Mouse (Mus musculus) midbrain, embryonic 11.5 days (tissue): Measurements from ENCODE around the gene Foxp1. TPM values are rescaled to one million over a fixed set of nuclear protein-coding genes. Genes with fewer than 3 reads are reported as not detected.

Source experiments
- ATAC-seq: fragments of 200-750 bp; cut with Nextera tagmentation; 2 replicates; pipeline ENCODE4 v1.8.0; 2017; ENCODE audit warnings: moderate TSS enrichment, moderate library complexity; ENCODE audit not compliant: low FRiP score
- DNase-seq: peaks from one replicate; pipeline ENCODE4 v3.0.0; 2015; ENCODE audit warnings: low spot score; ENCODE audit errors: missing footprints
- H3K27ac ChIP-seq: fragments of 300-500 bp; sonication (generic); 2 replicates; pipeline ENCODE4 v1.5.1; 2014; ENCODE audit warnings: low read depth, low read length
- H3K27me3 ChIP-seq: fragments of 300-500 bp; sonication (generic); 2 replicates; pipeline ENCODE4 v1.6.1; 2014; ENCODE audit warnings: mild to moderate bottlenecking, low read length, moderate library complexity, mixed read lengths; ENCODE audit not compliant: control insufficient read depth, insufficient read depth
- H3K36me3 ChIP-seq: fragments of 300-500 bp; sonication (generic); 2 replicates; pipeline ENCODE4 v1.6.1; 2014; ENCODE audit warnings: mild to moderate bottlenecking, low read length, moderate library complexity, mixed read lengths; ENCODE audit not compliant: control insufficient read depth, insufficient read depth
- H3K4me1 ChIP-seq: fragments of 300-500 bp; sonication (generic); 2 replicates; pipeline ENCODE4 v1.6.1; 2014; ENCODE audit warnings: low read length; ENCODE audit not compliant: control insufficient read depth, insufficient read depth
- H3K4me2 ChIP-seq: fragments of 300-500 bp; sonication (generic); 2 replicates; pipeline ENCODE4 v1.6.1; 2014; ENCODE audit warnings: mild to moderate bottlenecking, moderate library complexity
- H3K4me3 ChIP-seq: fragments of 300-500 bp; sonication (generic); 2 replicates; pipeline ENCODE4 v1.5.1; 2014; ENCODE audit warnings: low read depth, low read length
- H3K9ac ChIP-seq: fragments of 300-500 bp; sonication (generic); 2 replicates; pipeline ENCODE4 v1.6.1; 2014; ENCODE audit warnings: low read length
- H3K9me3 ChIP-seq: fragments of 300-500 bp; sonication (generic); 2 replicates; pipeline ENCODE4 v1.6.1; 2016; ENCODE audit warnings: low read length; ENCODE audit not compliant: control insufficient read depth
- WGBS: fragments of 180-500 bp; shearing (Covaris S2); extraction: QIAGEN DNeasy Blood & Tissue Kit; methylation state at CpG from one replicate; pipeline ENCODE4 v1.1.7; 2014; 5-methylcytosine and 5-hydroxymethylcytosine counted together
- polyA plus RNA-seq: library from polyadenylated mRNA; unstranded; fragments of >200 nt; fragmentation: Nextera tagmentation; extraction: Ambion mirVana; gene quantifications from 2 replicates; pipeline ENCODE4 v1.2.1, GENCODE M21; 2014

Gene Foxp1
- polyA plus RNA-seq, 1 experiment from 2014 or later: 86.2 TPM

DNA sequence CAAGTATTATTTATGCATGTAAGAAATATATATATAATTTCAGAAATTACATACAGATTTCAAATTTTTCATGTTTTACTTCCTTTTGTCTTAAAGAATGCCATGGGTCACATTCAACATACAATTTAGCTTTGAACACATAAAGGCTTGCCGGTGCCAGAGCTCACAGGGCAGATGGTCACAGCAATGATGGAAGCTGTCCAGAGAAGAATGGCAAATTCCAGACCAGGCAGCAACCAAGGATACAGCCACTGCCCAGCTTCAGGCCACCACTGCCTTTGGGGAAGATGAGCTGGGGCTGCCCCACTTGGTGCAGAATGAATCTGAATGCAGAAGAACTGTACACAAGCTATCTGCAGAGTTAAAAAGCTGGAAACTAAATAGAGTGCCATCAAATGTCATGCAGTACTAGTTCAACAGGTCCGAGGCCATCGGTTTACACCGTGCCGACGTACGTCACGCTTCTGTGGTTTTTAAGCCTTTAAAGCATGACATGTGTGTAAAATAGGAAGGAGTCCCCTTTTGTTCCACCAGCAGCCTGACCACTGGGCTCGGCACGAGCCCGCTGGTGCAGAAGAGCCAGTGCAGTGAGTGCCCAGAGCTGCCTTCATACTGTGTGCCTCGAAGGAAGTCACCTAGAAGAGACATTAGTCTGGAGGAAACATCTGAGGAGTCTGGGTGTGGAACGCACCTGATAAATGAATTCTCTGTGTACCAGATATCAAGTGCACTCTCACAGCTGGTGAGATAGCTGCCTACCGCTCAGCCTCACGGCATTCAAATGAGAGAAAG is 239.5 kb downstream of the Foxp1 start:
- Histone ChIP-seq H3K36me3 (no peaks in the 10 kb centered on the region), H3K27ac (no peak overlapping the region), H3K9ac (no peak overlapping the region), H3K4me1 (peaks cover 9% of the 10 kb centered on the region), H3K9me3 (no peaks in the 10 kb centered on the region), H3K4me2 (no peak overlapping the region), H3K4me3 (no peak overlapping the region), H3K27me3 (no peaks in the 10 kb centered on the region)
- DNase-seq (no peak), ATAC-seq (peak; percentile 42)
- WGBS: 41% methylated on average over 15 of the region's 15 CpGs

DNA sequence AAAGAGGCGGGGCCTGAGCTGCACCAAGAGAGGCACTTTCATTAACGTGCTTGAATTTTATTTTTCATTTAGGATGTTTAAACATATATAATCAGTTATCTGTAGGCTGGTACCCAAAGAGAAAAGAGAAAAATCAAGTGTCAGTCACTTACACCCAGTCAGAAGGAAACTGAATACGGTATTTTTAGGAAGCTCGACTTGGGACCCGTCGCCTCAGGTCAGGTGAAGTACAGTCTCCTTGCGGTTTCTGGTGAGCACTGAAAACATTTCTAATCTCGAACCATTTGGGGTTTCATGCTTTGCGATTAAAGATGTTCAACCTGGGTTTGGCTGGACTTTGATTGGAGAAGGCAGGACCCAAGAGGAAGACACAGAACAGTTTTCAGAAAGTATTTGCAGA is 241.1 kb downstream of the Foxp1 start:
- H3K27me3 ChIP-seq: no peaks in the 10 kb centered on the region
- H3K4me1 ChIP-seq: peaks cover 9% of the 10 kb centered on the region
- no peak for DNase-seq
- H3K9me3 ChIP-seq: no peaks in the 10 kb centered on the region
- H3K4me3 ChIP-seq: no peak overlapping the region
- ATAC-seq: no peak
- H3K4me2 ChIP-seq: no peak overlapping the region
- H3K36me3 ChIP-seq: no peaks in the 10 kb centered on the region
- H3K9ac ChIP-seq: no peak overlapping the region
- 93% methylated on average over 9 of the region's 9 CpGs for WGBS
- no peak overlapping the region for H3K27ac ChIP-seq

DNA sequence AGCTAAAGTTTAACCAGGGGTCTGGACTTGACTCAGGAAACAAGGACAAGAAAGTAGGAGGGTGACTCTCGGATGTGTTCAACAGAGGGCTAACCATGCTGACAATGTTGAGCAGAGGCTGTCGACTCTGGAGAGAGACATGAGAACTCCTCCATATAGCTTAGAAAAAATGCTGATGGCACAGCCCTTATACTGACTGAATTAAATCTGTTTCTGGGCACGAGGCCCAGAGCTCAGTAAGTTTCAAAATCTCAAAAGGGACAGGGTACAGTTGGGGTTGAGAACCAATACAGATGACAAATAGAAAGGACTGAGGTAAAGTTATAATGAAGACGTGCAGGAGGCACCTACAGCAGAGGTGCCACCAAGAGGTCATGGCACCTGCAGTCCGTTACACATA is 241.9 kb downstream of the Foxp1 start:
- DNase-seq: no peak
- Histone ChIP-seq H3K9me3 (no peaks in the 10 kb centered on the region), H3K4me2 (no peak overlapping the region), H3K27me3 (no peaks in the 10 kb centered on the region), H3K27ac (no peak overlapping the region), H3K9ac (no peak overlapping the region), H3K36me3 (no peaks in the 10 kb centered on the region), H3K4me3 (no peak overlapping the region), H3K4me1 (peaks cover 9% of the 10 kb centered on the region)
- 87% methylated on average over 5 of the region's 5 CpGs for WGBS
- no peak for ATAC-seq

DNA sequence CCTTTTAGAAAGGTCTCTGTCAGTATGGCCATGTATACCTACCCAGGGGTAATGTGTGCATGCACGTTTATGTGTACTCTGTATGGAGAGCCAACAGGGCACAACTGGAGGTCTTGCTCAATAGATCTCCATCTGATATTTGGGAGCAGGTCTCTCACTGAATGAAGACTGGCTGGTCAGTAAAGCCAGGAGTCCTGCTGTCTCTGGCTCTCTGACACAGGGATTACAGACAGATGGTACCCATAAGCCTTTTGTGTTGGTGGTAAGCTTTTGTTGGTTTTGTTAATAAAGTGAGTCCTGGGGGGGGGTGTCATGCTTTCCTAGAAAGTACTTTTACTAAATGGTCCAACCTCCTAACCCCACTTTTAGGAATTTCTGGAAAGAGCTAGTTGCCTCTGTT is 245.3 kb downstream of the Foxp1 start:
- Histone ChIP-seq H3K36me3 (no peaks in the 10 kb centered on the region), H3K9ac (no peak overlapping the region), H3K27me3 (no peaks in the 10 kb centered on the region), H3K9me3 (no peaks in the 10 kb centered on the region), H3K4me1 (no peaks in the 10 kb centered on the region), H3K4me3 (no peak overlapping the region), H3K4me2 (no peak overlapping the region), H3K27ac (no peak overlapping the region)
- ATAC-seq: no peak
- DNase-seq: no peak
- WGBS: 83% methylated on average over 1 of the region's 1 CpGs

DNA sequence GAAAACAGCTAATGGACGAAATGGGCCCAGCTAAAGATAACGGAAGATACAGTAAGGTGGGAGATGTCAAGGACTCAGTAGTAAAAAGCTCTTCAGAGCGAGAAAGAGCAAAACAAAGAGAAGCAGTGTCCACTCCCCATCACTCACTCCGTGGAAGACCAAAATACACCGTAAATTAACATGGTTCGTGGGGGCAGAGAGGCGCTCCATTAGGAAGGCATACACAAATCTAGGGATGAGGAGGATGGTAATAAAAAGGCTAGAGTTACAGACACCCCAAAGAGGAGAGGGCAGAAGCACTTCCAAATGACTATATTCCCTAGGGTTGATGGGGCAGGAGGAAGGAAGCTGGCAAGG is 246.2 kb downstream of the Foxp1 start:
- Histone ChIP-seq H3K9me3 (no peaks in the 10 kb centered on the region), H3K4me3 (no peak overlapping the region), H3K4me1 (no peaks in the 10 kb centered on the region), H3K27me3 (no peaks in the 10 kb centered on the region), H3K9ac (no peak overlapping the region), H3K27ac (no peak overlapping the region), H3K4me2 (no peak overlapping the region), H3K36me3 (no peaks in the 10 kb centered on the region)
- ATAC-seq (no peak), DNase-seq (no peak)
- WGBS: 83% methylated on average over 7 of the region's 7 CpGs

DNA sequence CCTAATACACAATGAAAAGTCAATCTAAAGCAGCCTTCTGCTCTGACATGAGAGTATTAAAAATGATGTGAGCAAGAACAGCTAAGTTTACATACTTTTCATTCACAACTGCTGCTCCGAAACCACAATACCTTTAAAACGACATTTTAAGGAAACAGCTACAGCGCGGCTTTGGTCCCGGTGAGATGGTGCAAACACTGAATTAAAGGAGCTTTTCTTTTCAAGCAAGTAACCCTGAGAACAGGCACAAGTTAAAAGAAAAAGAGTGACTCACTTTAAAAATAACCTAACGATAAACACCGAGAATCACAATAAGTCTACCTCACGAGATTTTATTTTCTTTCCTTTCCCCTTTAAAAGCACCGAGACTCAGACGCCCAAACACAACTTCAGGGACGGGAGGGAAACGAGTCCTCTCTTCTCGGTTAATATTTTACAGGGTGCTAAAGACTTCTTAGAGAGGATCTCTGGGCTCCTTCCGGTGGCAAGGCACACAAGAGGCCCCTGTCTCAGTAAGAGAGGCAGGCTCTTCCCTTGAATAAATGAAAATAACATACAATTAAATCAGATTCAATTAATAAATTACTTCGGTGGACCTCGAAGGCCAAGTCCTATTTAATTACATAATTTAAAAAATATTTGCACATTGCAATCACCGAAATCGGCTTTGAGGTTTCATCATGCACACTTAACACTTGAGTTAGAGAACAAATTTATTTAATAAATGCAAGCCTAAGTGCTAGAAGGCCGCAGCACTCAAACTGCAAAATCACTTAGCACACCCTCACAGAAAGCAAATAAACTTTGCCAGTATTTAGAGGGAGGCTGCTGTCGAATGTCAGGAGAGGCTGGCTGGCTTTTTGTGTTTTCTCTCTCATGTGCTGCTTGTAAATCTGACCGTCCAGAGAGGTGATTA is 246.9 kb downstream of the Foxp1 start:
- no peaks in the 10 kb centered on the region for H3K9me3 ChIP-seq
- no peak overlapping the region for H3K4me2 ChIP-seq
- ATAC-seq (no peak), DNase-seq (peak; percentile 54)
- 78% methylated on average over 21 of the region's 21 CpGs for WGBS
- no peaks in the 10 kb centered on the region for H3K27me3 ChIP-seq
- H3K9ac ChIP-seq: no peak overlapping the region
- H3K4me1 ChIP-seq: no peaks in the 10 kb centered on the region
- no peaks in the 10 kb centered on the region for H3K36me3 ChIP-seq
- no peak overlapping the region for H3K27ac ChIP-seq
- no peak overlapping the region for H3K4me3 ChIP-seq

DNA sequence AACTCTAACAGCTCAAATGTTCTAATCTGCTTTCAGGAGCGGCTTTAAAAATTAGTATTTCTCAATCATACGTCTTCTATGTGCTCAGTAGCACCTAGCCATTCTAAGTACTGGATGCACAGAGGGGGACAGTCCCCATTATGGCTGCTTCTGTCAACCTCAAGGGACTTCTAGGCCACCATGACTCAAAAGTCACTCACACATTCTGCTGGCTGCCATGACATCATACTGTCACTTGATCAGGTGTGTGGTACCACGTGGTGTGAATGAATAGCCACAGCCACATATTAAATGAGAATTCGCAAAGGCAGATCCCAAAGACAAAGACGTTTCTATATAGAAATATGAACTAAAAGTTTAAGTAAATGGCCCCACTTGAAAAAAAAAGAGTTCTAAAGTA is 247.9 kb downstream of the Foxp1 start:
- Histone ChIP-seq H3K36me3 (no peaks in the 10 kb centered on the region), H3K4me2 (no peak overlapping the region), H3K27ac (no peak overlapping the region), H3K9ac (no peak overlapping the region), H3K27me3 (no peaks in the 10 kb centered on the region), H3K9me3 (no peaks in the 10 kb centered on the region), H3K4me3 (no peak overlapping the region), H3K4me1 (no peaks in the 10 kb centered on the region)
- DNase-seq (no peak), ATAC-seq (no peak)
- WGBS: 92% methylated on average over 5 of the region's 5 CpGs

DNA sequence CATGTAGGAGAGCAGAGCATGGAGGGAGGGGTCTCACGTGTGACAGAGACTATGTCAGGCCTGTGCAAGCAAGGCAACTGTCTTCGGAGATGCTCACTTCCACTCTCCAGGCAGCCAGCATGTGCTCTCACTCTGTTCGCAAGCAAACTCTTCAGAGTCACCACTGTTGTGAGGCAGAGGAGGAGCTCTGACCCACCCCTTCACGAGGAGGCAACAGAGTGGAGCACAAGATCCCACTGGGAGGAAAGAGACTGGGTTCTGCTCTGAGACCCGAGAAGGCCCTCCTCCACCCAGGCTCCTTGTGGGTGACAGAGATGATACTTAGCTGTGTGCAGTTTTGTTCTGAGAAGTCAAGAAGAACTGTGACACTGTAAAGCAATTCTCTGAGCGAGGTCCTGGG is 248.3 kb downstream of the Foxp1 start:
- H3K4me3 ChIP-seq: no peak overlapping the region
- no peak overlapping the region for H3K4me2 ChIP-seq
- ATAC-seq (no peak), DNase-seq (no peak)
- no peaks in the 10 kb centered on the region for H3K36me3 ChIP-seq
- no peaks in the 10 kb centered on the region for H3K4me1 ChIP-seq
- 80% methylated on average over 6 of the region's 6 CpGs for WGBS
- no peak overlapping the region for H3K9ac ChIP-seq
- no peaks in the 10 kb centered on the region for H3K9me3 ChIP-seq
- no peaks in the 10 kb centered on the region for H3K27me3 ChIP-seq
- no peak overlapping the region for H3K27ac ChIP-seq

DNA sequence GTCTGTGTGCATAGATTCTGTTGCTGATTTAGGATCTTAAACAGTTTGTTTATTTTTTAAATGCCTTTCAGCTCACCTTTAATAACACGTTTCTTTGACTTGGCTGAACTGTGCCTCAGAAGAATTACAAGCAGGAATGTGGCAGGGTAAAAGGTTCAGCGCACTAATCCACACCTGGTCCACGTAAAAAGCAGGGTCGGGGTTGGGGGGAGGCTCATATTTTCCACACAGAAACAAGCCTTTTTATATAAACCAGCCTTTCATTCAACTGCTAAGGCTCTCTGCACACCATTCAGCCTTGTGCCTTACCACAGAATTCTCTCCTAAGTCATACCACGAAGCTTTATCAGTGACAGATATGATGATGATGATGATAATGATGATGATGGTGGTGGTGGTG is 249.3 kb downstream of the Foxp1 start:
- peak; percentile 35 for DNase-seq
- no peak overlapping the region for H3K4me2 ChIP-seq
- ATAC-seq: no peak
- no peaks in the 10 kb centered on the region; the same call in 1 of the 2 replicates for H3K4me1 ChIP-seq
- no peak overlapping the region for H3K4me3 ChIP-seq
- no peak overlapping the region for H3K27ac ChIP-seq
- H3K27me3 ChIP-seq: no peaks in the 10 kb centered on the region
- no peaks in the 10 kb centered on the region for H3K36me3 ChIP-seq
- no peaks in the 10 kb centered on the region for H3K9me3 ChIP-seq
- WGBS: 80% methylated on average over 5 of the region's 5 CpGs
- H3K9ac ChIP-seq: no peak overlapping the region
